Mouse (Mus musculus) intestine, embryonic 14.5 days (tissue): ENCODE results near the gene Hexim2. TPM values are rescaled to one million over a fixed set of nuclear protein-coding genes. Genes with fewer than 3 reads are reported as not detected.

Experiments
- ATAC-seq: fragments of 200-750 bp; cut with Nextera tagmentation; replicated peaks from 2 replicates; pipeline ENCODE4 v1.8.0; 2017; ENCODE audit warnings: low read depth, moderate number of reproducible peaks, moderate TSS enrichment, moderate library complexity; ENCODE audit not compliant: low FRiP score, low TSS enrichment
- DNase-seq: peaks from one replicate; pipeline ENCODE4 v3.0.0-alpha.2; 2018; ENCODE audit warnings: low spot score
- H3K27ac ChIP-seq: fragments of 300-500 bp; sonication (generic); 2 replicates; pipeline ENCODE4 v1.5.1; 2014; ENCODE audit warnings: low read depth, mild to moderate bottlenecking, control low read depth
- H3K27me3 ChIP-seq: fragments of 300-500 bp; sonication (generic); replicated peaks from 2 replicates; pipeline ENCODE4 v1.6.1; 2014; ENCODE audit warnings: low read length, control low read depth; ENCODE audit not compliant: control insufficient read depth, insufficient read depth
- H3K36me3 ChIP-seq: fragments of 300-500 bp; sonication (generic); 2 replicates; pipeline ENCODE4 v1.6.1; 2014; ENCODE audit warnings: low read length, control low read depth; ENCODE audit not compliant: control insufficient read depth, insufficient read depth
- H3K4me1 ChIP-seq: fragments of 300-500 bp; sonication (generic); replicated peaks from 2 replicates; pipeline ENCODE4 v1.6.1; 2014; ENCODE audit warnings: low read length, control low read depth, mixed read lengths; ENCODE audit not compliant: control insufficient read depth, insufficient read depth
- H3K4me2 ChIP-seq: fragments of 300-500 bp; sonication (generic); 2 replicates; pipeline ENCODE4 v1.6.1; 2014; ENCODE audit warnings: low read length
- H3K4me3 ChIP-seq: fragments of 300-500 bp; sonication (generic); 2 replicates; pipeline ENCODE4 v1.5.1; 2014; ENCODE audit warnings: low read depth, low read length, control low read depth, mixed read lengths
- H3K9ac ChIP-seq: fragments of 300-500 bp; sonication (generic); 2 replicates; pipeline ENCODE4 v1.6.1; 2014; ENCODE audit warnings: mild to moderate bottlenecking, low read length
- H3K9me3 ChIP-seq: fragments of 300-500 bp; sonication (generic); 2 replicates; pipeline ENCODE4 v1.6.1; 2016; ENCODE audit warnings: low read length, control low read depth; ENCODE audit not compliant: control insufficient read depth
- WGBS: fragments of 180-500 bp; shearing (Covaris S2); extraction: QIAGEN DNeasy Blood & Tissue Kit; methylation state at CpG from one replicate; pipeline ENCODE4 v1.1.7; 2014; 5-methylcytosine and 5-hydroxymethylcytosine counted together
- polyA plus RNA-seq: library from polyadenylated mRNA; unstranded; fragments of >200 nt; fragmentation: Nextera tagmentation; extraction: Ambion mirVana; gene quantifications from 2 replicates; pipeline ENCODE4 v1.2.1, GENCODE M21; 2014

Gene Hexim2
- polyA plus RNA-seq, 1 experiment from 2014 or later = 6.9 TPM

- H3K36me3 ChIP-seq = no peaks in the 10 kb centered on the region
- ATAC-seq = no peak
- no peak overlapping the region for H3K4me2 ChIP-seq
- no peak overlapping the region for H3K27ac ChIP-seq
- no peaks in the 10 kb centered on the region for H3K27me3 ChIP-seq
- no peak overlapping the region for H3K9ac ChIP-seq
- 83% methylated on average over 7 of the region's 7 CpGs for WGBS
- no peak for DNase-seq
- H3K4me1 ChIP-seq = peaks cover 7% of the 10 kb centered on the region
- no peak overlapping the region for H3K4me3 ChIP-seq
- no peaks in the 10 kb centered on the region for H3K9me3 ChIP-seq
Measured at GRCm38 (mm10) chr11:103161449-103161848, 29.2 kb downstream of the Hexim2 start.

- Histone ChIP-seq H3K36me3 (no peaks in the 10 kb centered on the region), H3K9me3 (no peaks in the 10 kb centered on the region), H3K9ac (no peak overlapping the region), H3K27ac (no peak overlapping the region), H3K4me1 (peaks cover 7% of the 10 kb centered on the region), H3K4me2 (no peak overlapping the region), H3K27me3 (no peaks in the 10 kb centered on the region), H3K4me3 (no peak overlapping the region)
- 91% methylated on average over 5 of the region's 5 CpGs for WGBS
- DNase-seq (no peak), ATAC-seq (no peak)
Measured at GRCm38 (mm10) chr11:103162132-103162531, 29.9 kb downstream of the Hexim2 start.

- H3K4me1 ChIP-seq = no peaks in the 10 kb centered on the region
- H3K4me2 ChIP-seq = no peak overlapping the region
- WGBS = 27% methylated on average over 10 of the region's 10 CpGs
- H3K4me3 ChIP-seq = no peak overlapping the region
- H3K27ac ChIP-seq = no peak overlapping the region
- ATAC-seq (no peak), DNase-seq (no peak)
- peaks cover 4% of the 10 kb centered on the region for H3K27me3 ChIP-seq
- H3K9me3 ChIP-seq = no peaks in the 10 kb centered on the region
- no peaks in the 10 kb centered on the region for H3K36me3 ChIP-seq
- H3K9ac ChIP-seq = no peak overlapping the region
Measured at GRCm38 (mm10) chr11:103164391-103164790, 32.2 kb downstream of the Hexim2 start.

GRCm38 (mm10) chr11:103168690-103169390 is 36.6 kb downstream of the Hexim2 start:
- no peak overlapping the region for H3K4me2 ChIP-seq
- ATAC-seq (no peak), DNase-seq (peak; percentile 73)
- H3K9ac ChIP-seq = no peak overlapping the region
- H3K27me3 ChIP-seq = peaks cover 41% of the 10 kb centered on the region
- H3K36me3 ChIP-seq = no peaks in the 10 kb centered on the region
- H3K4me3 ChIP-seq = no peak overlapping the region
- no peak overlapping the region for H3K27ac ChIP-seq
- no peaks in the 10 kb centered on the region for H3K9me3 ChIP-seq
- H3K4me1 ChIP-seq = no peaks in the 10 kb centered on the region; the same call in 1 of the 2 replicates
- WGBS = 29% methylated on average over 9 of the region's 9 CpGs

- Histone ChIP-seq H3K9me3 (no peaks in the 10 kb centered on the region), H3K27ac (no peak overlapping the region), H3K36me3 (no peaks in the 10 kb centered on the region), H3K4me2 (no peak overlapping the region), H3K4me1 (no peaks in the 10 kb centered on the region; the same call in 1 of the 2 replicates), H3K9ac (no peak overlapping the region), H3K4me3 (no peak overlapping the region), H3K27me3 (peaks cover 41% of the 10 kb centered on the region)
- DNase-seq (no peak), ATAC-seq (no peak)
- WGBS = 82% methylated on average over 5 of the region's 5 CpGs
Measured at GRCm38 (mm10) chr11:103169664-103170063, 37.4 kb downstream of the Hexim2 start.

GRCm38 (mm10) chr11:103170111-103170493 is 37.9 kb downstream of the Hexim2 start:
- Histone ChIP-seq H3K9me3 (no peaks in the 10 kb centered on the region), H3K4me2 (peak overlapping the region; percentile 95), H3K4me1 (no peaks in the 10 kb centered on the region; the same call in 1 of the 2 replicates), H3K27me3 (peaks cover 41% of the 10 kb centered on the region), H3K4me3 (peak overlapping the region; percentile 49), H3K36me3 (no peaks in the 10 kb centered on the region), H3K27ac (no peak overlapping the region), H3K9ac (no peak overlapping the region)
- WGBS = 59% methylated on average over 3 of the region's 3 CpGs
- DNase-seq (no peak), ATAC-seq (no peak)

GRCm38 (mm10) chr11:103170494-103171285 is 38.5 kb downstream of the Hexim2 start, which contains the start of gene Fmnl1:
Gene Fmnl1 (plus strand): TSS chr11:103171107.
- H3K36me3 ChIP-seq = no peaks in the 10 kb centered on the region
- DNase-seq (peak; percentile 68), ATAC-seq (peak; percentile 58; the same call in 1 of the 2 replicates)
- H3K9ac ChIP-seq = peak within 1 kb of the TSS; percentile 42
- WGBS = 2% methylated on average over 61 of the region's 84 CpGs
- H3K4me2 ChIP-seq = peak within 1 kb of the TSS; percentile 95
- no peaks in the 10 kb centered on the region; the same call in 1 of the 2 replicates for H3K4me1 ChIP-seq
- H3K27ac ChIP-seq = no peak within 1 kb of the TSS
- peaks cover 41% of the 10 kb centered on the region for H3K27me3 ChIP-seq
- H3K4me3 ChIP-seq = peak within 1 kb of the TSS; percentile 49
- H3K9me3 ChIP-seq = no peaks in the 10 kb centered on the region

- Histone ChIP-seq H3K9me3 (no peaks in the 10 kb centered on the region), H3K4me2 (peak overlapping the region; percentile 95), H3K4me1 (no peaks in the 10 kb centered on the region; the same call in 1 of the 2 replicates), H3K36me3 (no peaks in the 10 kb centered on the region), H3K9ac (peak overlapping the region; percentile 42), H3K27ac (no peak overlapping the region), H3K27me3 (peaks cover 41% of the 10 kb centered on the region), H3K4me3 (peak overlapping the region; percentile 49)
- ATAC-seq (0 out of 2 replicates have a peak, but pooled peaks have one; percentile 20), DNase-seq (no peak)
- 2% methylated on average over 16 of the region's 23 CpGs for WGBS
Measured at GRCm38 (mm10) chr11:103171286-103171620, 39.0 kb downstream of the Hexim2 start.
